Mouse (Mus musculus): ENCODE measurements around the gene Igll1.

Gene Igll1

DNA sequence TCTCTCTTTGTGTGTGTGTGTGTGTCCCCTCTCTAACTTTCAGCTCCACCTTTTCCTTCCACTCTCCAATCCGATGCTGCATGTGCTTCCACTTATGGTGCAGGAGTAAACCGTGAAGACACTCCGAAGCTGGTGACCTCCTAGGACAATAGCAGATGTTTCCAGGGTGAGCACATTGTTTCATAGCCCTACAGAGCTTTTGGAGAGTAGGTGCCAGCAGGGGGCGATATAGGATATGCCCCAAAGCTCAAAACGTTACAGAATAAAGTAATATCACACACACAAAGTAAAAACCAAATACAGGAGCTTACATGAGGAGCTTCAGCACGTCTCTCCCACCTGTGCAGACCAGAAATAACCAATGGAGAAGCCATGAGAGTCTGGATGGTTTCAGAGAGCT lies 8.9 kb downstream of the Igll1 start:
- no peak for DNase-seq (ENCODE audit: low spot score in 2 of 2)

- no peak for DNase-seq (ENCODE audit: low spot score in 2 of 2)
Measured at GRCm38 (mm10) chr16:16852411-16852810, 11.4 kb downstream of the Igll1 start.

- no peak for DNase-seq (ENCODE audit: low spot score in 2 of 2)
Measured at GRCm38 (mm10) chr16:16849196-16849595, 14.6 kb downstream of the Igll1 start.

GRCm38 (mm10) chr16:16829671-16830070 lies 34.1 kb downstream of the Igll1 start:
- no peak for DNase-seq (ENCODE audit: low spot score in 2 of 2)

DNA sequence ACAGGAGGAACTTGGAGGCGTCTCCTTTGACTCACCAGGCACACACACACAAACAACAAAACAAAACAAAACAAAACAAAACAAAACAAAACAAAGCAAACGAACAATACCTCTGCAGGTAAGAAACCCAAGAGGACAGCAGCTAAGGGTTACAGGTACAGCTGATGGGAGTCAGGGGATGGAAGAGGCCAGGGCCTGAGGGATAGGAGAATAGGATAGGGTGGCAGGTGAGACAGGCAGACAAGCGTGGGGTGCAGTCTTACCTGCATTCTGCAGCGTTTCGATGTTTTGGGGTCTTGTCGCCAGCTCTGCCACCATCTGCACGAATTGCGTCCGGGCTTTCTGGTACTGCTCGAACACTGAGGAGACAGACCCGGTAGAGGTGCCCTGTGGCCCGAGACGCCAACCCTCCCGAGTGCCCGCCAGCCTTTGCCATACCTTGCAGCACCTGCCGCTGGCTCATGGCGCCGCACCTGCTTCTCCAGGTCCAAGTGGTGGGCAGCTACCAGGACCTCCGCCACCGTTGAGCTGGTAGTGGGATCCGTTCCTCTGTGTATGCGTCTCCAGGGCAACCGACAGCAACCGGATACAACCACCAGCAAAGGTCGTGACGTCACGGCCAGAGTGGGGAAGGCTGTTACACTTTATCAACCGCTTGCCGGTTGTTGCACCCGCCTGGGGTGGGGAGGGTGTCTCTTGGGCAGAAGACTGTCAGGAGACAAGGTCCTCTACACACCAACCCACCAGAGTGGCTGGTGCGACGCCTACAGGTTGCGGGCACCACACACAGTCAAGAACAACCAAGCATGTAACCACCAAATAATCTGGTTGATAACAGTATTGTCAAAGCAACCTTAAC lies 34.8 kb downstream of the Igll1 start, which contains the start of gene Spag6l:
Spag6l (minus strand) TSS at position 700 of the 859 bp plus-strand sequence.
- peak; percentile 84 to 89 for DNase-seq (ENCODE audit: low spot score in 2 of 2)

DNA sequence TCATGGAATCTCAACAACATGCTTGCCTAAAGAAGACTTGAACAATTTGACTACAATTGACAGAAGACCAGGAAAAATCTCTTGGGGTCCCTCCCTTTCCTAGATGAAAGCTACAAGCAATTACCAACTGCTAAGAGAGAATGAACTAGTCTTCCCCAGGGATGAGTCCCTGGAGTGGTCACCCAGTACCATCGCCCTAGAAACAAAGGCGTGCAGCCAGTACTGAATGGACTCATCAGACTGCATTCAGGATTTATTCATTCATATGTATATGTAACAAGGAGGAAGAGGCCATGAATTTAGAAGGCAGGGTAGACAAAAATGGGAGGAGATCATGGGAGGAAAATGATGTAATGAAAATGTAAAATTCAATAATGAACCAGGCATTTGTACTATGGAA lies 37.6 kb downstream of the Igll1 start:
- no peak for DNase-seq (ENCODE audit: low spot score in 2 of 2)

DNA sequence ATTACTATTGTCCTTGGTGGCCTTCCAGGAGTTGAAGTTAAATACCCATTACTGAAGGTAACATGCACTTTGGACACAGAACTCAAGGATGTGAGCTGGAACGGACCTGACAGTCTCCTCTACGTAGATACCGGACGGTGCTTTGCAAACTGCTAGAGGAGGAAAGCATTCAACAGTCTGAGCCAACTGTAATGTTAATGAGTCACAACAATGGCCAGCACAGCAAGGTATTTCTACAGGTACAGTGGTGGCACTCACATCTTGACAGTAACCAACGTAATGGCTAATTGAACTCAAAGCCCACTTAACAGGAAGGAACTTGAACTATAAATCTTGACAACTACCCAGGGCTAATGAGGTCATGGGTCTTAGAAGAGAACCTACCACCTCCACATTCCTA lies 38.3 kb downstream of the Igll1 start:
- no peak for DNase-seq (ENCODE audit: low spot score in 2 of 2)

Measured in right cerebral cortex, postnatal 10 days (tissue).